Mouse (Mus musculus) testis, adult 2 months (tissue): Measurements from ENCODE around the gene Dyrk3. TPM values are rescaled to one million over a fixed set of nuclear protein-coding genes. Genes with fewer than 3 reads are reported as not detected.
"Not testable (repeated sequence)": the region's sequence is repeated elsewhere in the genome, so short reads cannot be mapped to it uniquely, and the experiment has no call there.

Experiments
- H3K27ac ChIP-seq: fragments of 200-500 bp; 2 replicates; pipeline ENCODE4 v1.5.1; 2012; ENCODE audit warnings: low read depth, low read length; ENCODE audit not compliant: control insufficient read depth, insufficient read depth
- H3K27me3 ChIP-seq: fragments of 200-500 bp; 2 replicates; pipeline ENCODE4 v1.6.1; 2012; ENCODE audit warnings: mild to moderate bottlenecking, low read length, moderate library complexity; ENCODE audit not compliant: control insufficient read depth, insufficient read depth
- H3K36me3 ChIP-seq: fragments of 200-500 bp; 2 replicates; pipeline ENCODE4 v1.6.1; 2012; ENCODE audit warnings: mild to moderate bottlenecking, low read length; ENCODE audit not compliant: control insufficient read depth, insufficient read depth
- H3K4me1 ChIP-seq: fragments of 200-500 bp; 2 replicates; pipeline ENCODE4 v1.6.1; 2012; ENCODE audit warnings: low read length; ENCODE audit not compliant: control insufficient read depth, insufficient read depth
- H3K4me3 ChIP-seq: fragments of 200-500 bp; 2 replicates; pipeline ENCODE4 v1.5.1; 2012; ENCODE audit warnings: low read depth, mild to moderate bottlenecking, low read length, moderate library complexity, mixed read lengths; ENCODE audit not compliant: control insufficient read depth
- CTCF ChIP-seq: fragments of 200-500 bp; IDR thresholded peaks from 2 replicates; pipeline ENCODE4 v1.5.1; 2012; ENCODE audit warnings: low read depth, mild to moderate bottlenecking, inconsistent platforms, low read length, moderate library complexity; ENCODE audit not compliant: control insufficient read depth, insufficient read depth, insufficient replicate concordance
- POLR2A ChIP-seq: fragments of 200-500 bp; IDR thresholded peaks from 2 replicates; pipeline ENCODE4 v1.6.1; 2012; ENCODE audit warnings: low read depth, mild to moderate bottlenecking, inconsistent platforms, low read length, moderate library complexity; ENCODE audit not compliant: control insufficient read depth
- polyA plus RNA-seq: library from polyadenylated mRNA; depleted of rRNA; stranded (reverse); fragments of >200 nt; gene quantifications from 2 replicates; pipeline ENCODE4 v1.2.3, GENCODE M21; 2012

Dyrk3 gene
- polyA plus RNA-seq, 1 experiment, result 102 TPM

GRCm38 (mm10) chr1:131174299-131174861 lies 36.2 kb upstream of the Dyrk3 start:
- no peaks in the 10 kb centered on the region for H3K4me1 ChIP-seq
- peaks cover 4% of the 10 kb centered on the region for H3K36me3 ChIP-seq
- H3K27ac ChIP-seq, result no peak overlapping the region
- no peaks in the 10 kb centered on the region for H3K27me3 ChIP-seq
- H3K4me3 ChIP-seq, result no peak overlapping the region
- TF ChIP-seq POLR2A, result no peak
- no peak for TF ChIP-seq CTCF

DNA sequence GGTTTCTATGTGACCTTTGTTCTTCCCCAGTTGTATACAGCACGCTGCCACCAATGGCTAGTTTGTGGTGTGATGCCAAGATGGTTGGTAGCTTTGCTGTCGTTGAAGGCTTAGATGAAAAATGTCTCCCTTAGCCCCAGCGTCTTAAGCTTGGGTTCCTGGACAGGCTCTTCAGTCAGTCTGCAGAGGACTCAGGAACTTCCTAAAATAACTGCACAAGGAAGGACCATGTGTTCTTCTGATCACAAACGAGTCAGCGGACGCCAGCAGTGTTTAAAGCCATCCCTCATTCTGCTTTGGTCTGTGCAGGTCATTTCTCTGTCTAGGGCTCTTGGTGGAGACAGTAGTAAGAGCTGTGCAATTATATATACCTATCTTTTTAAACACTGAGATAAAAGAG lies 35.7 kb upstream of the Dyrk3 start:
- Histone ChIP-seq H3K4me3 (no peak overlapping the region), H3K27ac (no peak overlapping the region), H3K4me1 (no peaks in the 10 kb centered on the region), H3K36me3 (peaks cover 4% of the 10 kb centered on the region), H3K27me3 (no peaks in the 10 kb centered on the region)
- TF ChIP-seq POLR2A, result no peak
- TF ChIP-seq CTCF, result no peak

GRCm38 (mm10) chr1:131173001-131173400 lies 34.9 kb upstream of the Dyrk3 start:
- H3K4me1 ChIP-seq, result no peaks in the 10 kb centered on the region
- peaks cover 4% of the 10 kb centered on the region for H3K36me3 ChIP-seq
- H3K4me3 ChIP-seq, result no peak overlapping the region
- H3K27ac ChIP-seq, result no peak overlapping the region
- TF ChIP-seq CTCF, result no peak
- TF ChIP-seq POLR2A, result no peak
- H3K27me3 ChIP-seq, result no peaks in the 10 kb centered on the region

- Histone ChIP-seq H3K4me3 (no peak overlapping the region), H3K36me3 (peaks cover 5% of the 10 kb centered on the region), H3K4me1 (no peaks in the 10 kb centered on the region), H3K27me3 (no peaks in the 10 kb centered on the region), H3K27ac (no peak overlapping the region)
- TF ChIP-seq CTCF (no peak), POLR2A (no peak)
These were observed 29.5 kb upstream of the Dyrk3 start for GRCm38 (mm10) chr1:131167612-131168011.

GRCm38 (mm10) chr1:131164427-131164826 lies 26.3 kb upstream of the Dyrk3 start:
- no peaks in the 10 kb centered on the region for H3K4me1 ChIP-seq
- TF ChIP-seq POLR2A, result no peak
- TF ChIP-seq CTCF, result no peak
- no peaks in the 10 kb centered on the region for H3K27me3 ChIP-seq
- H3K4me3 ChIP-seq, result no peak overlapping the region
- H3K36me3 ChIP-seq, result peaks cover 9% of the 10 kb centered on the region
- H3K27ac ChIP-seq, result no peak overlapping the region

- Histone ChIP-seq H3K36me3 (peaks cover 9% of the 10 kb centered on the region), H3K27me3 (no peaks in the 10 kb centered on the region), H3K4me3 (no peak overlapping the region), H3K4me1 (no peaks in the 10 kb centered on the region), H3K27ac (no peak overlapping the region)
- TF ChIP-seq POLR2A, result no peak
- no peak for TF ChIP-seq CTCF
These were observed 23.0 kb upstream of the Dyrk3 start for GRCm38 (mm10) chr1:131161091-131161490.

GRCm38 (mm10) chr1:131159573-131160327 lies 21.6 kb upstream of the Dyrk3 start:
- not testable (repeated sequence) for H3K27me3 ChIP-seq, H3K27ac ChIP-seq, H3K36me3 ChIP-seq

GRCm38 (mm10) chr1:131155456-131155855 lies 17.3 kb upstream of the Dyrk3 start:
- Histone ChIP-seq H3K27ac (no peak overlapping the region), H3K36me3 (no peaks in the 10 kb centered on the region), H3K4me3 (no peak overlapping the region), H3K4me1 (peaks cover 2% of the 10 kb centered on the region; the same call in 1 of the 2 replicates), H3K27me3 (no peaks in the 10 kb centered on the region)
- TF ChIP-seq CTCF, result peak; percentile 76; the same call in 1 of the 2 replicates
- TF ChIP-seq POLR2A, result no peak

More at GRCm38 (mm10) chr1:131159573-131160327, 21.6 kb upstream of the Dyrk3 start:
- H3K4me3 ChIP-seq, H3K4me1 ChIP-seq: not testable (repeated sequence)
